Mouse (Mus musculus): ENCODE measurements around the gene Nyap1.

The Nyap1 gene

DNA sequence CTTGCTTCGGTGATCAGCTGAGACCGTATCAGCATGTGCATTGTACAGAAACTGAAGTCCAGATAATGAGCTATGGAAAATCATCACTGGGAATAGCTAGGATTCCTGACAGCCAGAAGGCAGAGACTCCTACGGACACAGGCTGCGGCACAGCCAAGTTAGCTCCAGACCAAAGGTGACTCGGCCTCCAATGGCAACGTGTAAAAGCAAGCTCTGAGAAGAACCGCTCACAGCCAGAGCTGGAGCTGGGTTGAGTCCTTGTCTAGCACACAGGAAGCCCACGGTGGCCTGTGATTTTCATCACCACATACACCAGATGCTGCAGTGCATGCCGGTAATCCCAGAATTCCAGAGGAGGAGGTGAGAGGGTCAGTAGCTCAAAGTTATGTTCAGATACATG, 50.9 kb downstream of the Nyap1 start:
- DNase-seq: no peak

DNA sequence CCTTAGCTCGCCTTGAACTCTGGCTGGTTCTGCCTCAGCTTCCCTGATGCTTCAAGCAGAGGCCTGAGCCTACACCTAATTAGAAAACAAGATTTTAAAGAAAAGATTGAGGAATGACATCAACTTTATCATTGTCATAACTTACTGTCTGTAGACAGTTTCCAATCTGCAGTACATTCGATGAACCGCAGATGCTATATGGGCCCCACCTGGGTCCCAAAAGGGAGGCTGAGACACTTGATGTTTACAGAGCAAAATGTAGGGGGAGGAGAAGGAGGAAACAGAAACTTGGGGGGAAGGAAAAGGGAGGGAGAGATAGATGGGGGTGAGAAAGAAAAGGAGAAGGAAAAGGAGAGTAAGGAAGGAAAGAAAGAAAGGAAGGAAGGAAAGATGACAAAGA, 51.4 kb downstream of the Nyap1 start:
- no peak for DNase-seq

- no peak for DNase-seq
Measured at GRCm38 (mm10) chr5:137686127-137686790, 55.1 kb downstream of the Nyap1 start.

DNA sequence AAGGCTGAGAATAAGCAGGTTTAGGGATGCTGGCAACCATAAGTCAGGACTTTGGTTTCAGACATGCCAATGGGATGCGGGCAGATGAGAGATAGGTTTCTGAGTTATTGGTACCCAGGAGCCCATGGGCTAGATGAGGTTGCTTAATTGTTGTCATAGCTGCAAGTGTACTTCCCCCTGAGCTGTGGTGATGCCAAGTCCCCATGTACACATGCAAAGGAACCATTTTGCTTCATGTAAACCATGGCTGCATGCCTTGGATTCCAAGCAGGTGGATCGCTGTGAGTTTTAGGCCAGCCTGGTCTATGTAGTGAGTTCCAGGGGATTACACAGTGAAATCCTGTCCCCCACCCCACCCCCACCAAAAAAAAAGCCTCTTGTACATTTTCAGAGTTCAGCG, 55.8 kb downstream of the Nyap1 start:
- DNase-seq: no peak

DNA sequence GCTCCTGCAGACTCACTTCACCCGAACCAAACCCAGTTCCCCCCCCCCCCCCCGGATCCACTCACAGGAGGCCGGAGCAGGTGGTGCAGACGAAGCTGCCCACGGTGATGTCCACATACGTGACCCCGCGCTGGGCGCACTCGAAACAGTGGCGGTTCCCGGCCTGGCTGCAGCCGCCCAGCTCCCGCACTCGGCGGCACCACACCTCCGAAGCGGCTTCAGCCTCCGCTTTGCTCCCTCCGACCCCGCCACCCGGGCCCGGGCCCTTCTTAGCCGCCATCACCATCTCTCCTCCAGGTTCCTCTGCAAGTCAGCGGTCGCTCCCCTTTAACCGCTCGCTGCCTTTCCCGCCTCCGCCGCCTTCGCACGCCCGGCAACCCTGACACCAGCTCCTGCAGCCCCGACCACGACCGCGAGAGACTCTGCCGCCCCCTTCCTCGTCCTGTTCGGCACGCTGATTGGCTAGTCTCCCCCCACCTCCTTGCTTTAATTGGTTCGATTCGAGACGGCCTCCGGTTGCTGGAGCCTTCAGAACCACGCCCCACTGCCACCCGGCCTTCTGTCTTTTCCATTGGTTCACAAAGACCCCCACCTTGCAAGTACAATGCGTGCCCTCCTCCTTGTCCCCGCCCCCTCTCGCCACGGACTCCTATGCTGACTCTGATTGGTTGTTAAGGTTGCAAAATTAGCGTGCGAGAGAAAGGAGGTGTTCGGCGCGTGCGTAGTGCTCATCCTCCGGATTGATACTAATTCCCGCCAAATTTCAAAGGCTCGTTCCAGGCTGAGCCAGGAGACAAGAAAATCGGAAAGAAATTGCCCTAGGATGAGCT, 56.9 kb downstream of the Nyap1 start, which contains the start of gene Agfg2:
TSS of gene Agfg2 (minus strand) at position 433 of the 830 bp plus-strand sequence.
- peak; percentile 100 for DNase-seq

- no peak for DNase-seq
Measured at GRCm38 (mm10) chr5:137683388-137684293, 57.8 kb downstream of the Nyap1 start.

DNA sequence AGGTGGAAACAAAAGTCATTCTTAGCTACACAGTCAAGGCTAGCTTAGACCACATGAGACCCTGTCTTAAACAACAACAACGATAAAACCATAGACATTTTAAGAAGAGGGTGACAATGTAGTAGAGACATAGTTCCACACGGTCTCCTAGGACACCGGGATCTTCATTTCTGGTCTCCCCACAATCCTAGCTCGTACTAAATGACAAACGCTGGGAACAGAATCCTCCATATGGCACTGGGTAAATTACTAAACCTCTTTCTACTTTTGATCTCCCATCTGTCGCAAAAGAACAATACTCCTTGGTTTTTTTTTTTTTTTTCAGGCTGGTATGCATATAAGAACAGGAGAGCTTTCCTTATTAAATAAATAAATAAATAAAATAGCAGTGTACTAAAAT, 58.9 kb downstream of the Nyap1 start:
- no peak for DNase-seq
